Mouse (Mus musculus): ENCODE measurements at regions not wholly inside any gene's neighbourhood (a gene's known extent, or its start where the extent isn't known, plus 50 kb on each side); places are given as distances from the start of the nearest gene placed in this dataset.

GRCm38 (mm10) chr14:108334879-108335278 lies 579.1 kb downstream of the Slitrk1 start:
- no peak for DNase-seq (ENCODE audit: low read depth, low spot score)

- DNase-seq (ENCODE audit: low read depth, low spot score) = no peak
These were observed 587.5 kb downstream of the Slitrk1 start for GRCm38 (mm10) chr14:108326425-108326824.

GRCm38 (mm10) chr14:108323364-108324037 lies 590.5 kb downstream of the Slitrk1 start:
- DNase-seq (ENCODE audit: low read depth, low spot score) = no peak

DNA sequence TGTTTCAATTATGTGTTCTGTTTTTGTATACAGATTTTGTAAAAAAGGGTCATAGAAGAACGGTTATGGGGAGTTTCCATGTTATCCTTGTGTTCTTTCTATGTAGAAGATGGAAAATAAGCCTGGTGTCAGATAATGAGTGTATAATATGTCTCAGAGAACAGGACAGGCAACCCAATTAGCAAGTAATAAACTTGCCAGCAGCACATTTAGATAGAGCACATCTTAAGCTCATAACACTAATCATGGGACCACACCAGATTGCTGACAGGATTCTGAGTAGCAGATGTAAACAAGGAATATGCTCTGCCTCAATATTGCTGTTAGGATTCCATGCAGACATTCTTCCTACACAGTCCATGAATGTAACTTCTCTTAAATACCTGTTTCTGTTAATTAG lies 606.3 kb downstream of the Slitrk1 start:
- DNase-seq (ENCODE audit: low read depth, low spot score) = no peak

DNA sequence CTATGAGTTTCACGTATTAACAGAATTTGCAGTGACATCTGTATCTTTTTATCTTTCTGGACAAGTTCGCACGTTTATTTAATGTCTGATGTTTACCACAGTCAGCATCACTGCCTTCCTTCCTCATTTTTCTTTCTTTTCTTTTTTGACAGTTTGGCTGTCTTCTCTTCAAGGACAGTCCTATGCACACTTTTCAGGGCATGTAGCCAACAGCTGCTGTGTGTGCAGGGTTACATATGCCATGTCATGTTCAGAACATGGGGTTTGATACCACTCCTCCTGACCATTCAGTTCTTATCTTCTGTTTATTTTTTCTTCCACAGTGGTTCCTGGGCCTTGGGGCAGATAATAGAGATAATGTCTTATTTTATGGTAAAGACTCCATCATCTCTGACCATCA lies 634.3 kb downstream of the Slitrk1 start:
- DNase-seq (ENCODE audit: low read depth, low spot score) = no peak

GRCm38 (mm10) chr14:108261083-108261482 lies 652.9 kb downstream of the Slitrk1 start:
- DNase-seq (ENCODE audit: low read depth, low spot score) = no peak

GRCm38 (mm10) chr14:108247365-108247764 lies 666.6 kb downstream of the Slitrk1 start:
- DNase-seq (ENCODE audit: low read depth, low spot score) = no peak

DNA sequence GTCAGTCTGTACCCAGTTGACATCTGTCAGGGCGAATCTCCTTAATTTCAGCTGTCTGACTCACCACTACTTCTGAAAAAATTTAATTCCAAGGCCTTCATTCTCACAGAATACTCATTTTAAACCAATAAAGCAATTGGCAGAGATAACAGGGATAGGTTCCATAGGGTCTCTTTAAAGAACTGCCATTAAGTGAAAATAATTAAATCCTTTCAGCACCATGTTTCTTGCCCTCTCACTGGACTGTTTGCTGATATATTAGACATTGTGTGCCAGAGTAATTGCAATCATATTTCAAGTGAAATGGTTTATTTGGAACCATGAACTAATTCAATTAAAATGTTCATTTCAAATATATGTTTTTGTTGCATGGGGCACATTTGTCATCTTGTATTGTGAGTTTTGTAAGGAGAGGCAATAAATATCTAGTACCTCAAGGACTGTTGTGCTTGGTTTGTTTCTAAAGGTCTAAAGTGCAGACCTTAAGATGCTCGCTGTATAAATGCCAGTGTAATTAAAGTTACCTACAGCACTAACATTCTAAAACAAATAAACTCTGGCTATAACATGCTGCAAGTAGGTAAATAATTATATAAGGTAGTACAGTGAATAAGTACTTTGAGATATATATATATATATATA lies 688.4 kb downstream of the Slitrk1 start:
- no peak for DNase-seq (ENCODE audit: low read depth, low spot score)

DNA sequence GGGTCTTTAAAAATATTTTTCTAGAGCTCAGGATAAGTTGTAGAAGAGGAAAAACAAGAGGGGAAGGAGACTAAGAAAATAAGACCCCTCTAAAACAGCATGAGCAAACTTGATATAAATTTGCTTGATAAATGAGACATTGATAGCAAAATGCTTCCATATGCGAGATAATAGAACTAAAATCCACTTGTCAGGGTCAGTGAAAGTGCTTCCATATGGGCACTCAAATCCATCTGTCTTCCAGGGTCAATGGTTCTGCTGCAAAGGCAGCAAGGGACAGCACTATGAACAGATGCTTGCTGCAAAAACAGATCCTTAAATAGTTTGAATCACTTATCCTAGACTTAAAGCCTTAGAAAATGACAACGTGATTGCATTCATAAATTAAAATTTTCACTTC lies 704.7 kb downstream of the Slitrk1 start:
- DNase-seq (ENCODE audit: low read depth, low spot score) = no peak

GRCm38 (mm10) chr14:108199133-108199532 lies 714.8 kb downstream of the Slitrk1 start:
- peak; percentile 53 for DNase-seq (ENCODE audit: low read depth, low spot score)

GRCm38 (mm10) chr14:108180920-108181319 lies 733.0 kb downstream of the Slitrk1 start:
- DNase-seq (ENCODE audit: low read depth, low spot score) = no peak

DNA sequence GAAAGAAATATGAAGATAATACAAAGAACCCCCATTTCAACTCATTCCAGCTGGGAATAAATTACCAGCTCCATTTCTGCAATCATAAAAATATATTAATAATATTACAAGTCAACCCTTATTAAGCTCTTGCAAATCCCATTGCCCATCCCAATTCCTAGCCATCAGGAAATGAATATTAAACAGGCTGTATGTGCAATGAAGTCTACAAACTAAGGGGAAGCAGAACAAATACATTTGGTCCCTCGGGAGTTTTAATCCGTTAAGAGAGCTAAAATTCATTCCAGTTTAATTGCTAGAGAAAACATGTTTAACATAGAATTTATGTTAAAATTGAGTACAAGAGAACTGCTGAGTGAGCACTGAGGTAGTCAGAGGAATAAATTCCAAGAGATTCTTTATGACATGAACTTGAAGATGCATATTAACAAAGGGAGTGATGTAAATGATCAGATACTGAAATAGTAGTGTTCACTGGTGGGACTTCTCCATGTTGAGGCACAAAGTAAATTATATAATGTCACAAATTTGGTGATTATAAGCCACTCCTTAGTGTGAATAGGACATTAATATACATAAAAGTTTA lies 738.6 kb downstream of the Slitrk1 start:
- DNase-seq (ENCODE audit: low read depth, low spot score) = no peak

DNA sequence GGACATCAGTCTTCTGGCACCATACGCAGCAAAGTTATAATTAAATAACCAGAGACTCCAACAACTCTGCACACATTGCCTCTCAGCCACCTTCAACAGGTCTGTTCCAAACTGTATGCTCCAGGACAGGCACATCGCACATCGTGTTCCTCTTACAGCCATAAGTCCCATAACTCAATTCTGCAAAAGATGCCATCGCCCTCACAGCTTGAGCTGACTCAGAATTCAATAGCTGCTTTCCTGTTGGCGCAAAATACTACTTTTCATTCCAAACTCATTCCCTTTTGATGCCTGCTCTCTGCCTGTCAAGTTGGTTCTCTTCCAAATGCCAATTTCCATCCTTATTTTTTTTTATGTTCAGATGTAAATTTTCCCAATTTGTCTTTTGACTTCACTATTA lies 761.0 kb downstream of the Slitrk1 start:
- no peak for DNase-seq (ENCODE audit: low read depth, low spot score)

DNA sequence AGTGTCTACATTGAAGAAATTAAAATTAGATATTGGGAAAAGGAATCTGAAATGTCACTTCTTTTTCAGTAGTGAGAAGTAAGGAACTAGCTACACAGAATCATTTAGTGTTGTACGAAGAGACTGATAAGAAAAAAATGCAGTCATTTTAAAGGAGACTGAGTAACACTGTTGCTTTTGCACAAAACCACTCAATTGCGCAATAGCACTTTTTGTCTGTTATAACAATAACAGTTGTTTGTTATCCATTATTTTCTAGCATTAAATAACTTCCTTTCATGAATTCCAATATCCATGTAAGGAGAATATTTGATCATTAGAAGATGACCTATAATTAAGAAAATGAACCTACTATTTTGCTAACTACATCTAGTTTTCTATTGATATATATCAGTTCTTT lies 790.8 kb downstream of the Slitrk1 start:
- DNase-seq (ENCODE audit: low read depth, low spot score) = no peak

GRCm38 (mm10) chr14:108105009-108105408 lies 808.9 kb downstream of the Slitrk1 start:
- no peak for DNase-seq (ENCODE audit: low read depth, low spot score)

- DNase-seq (ENCODE audit: low read depth, low spot score) = no peak
These were observed 823.0 kb downstream of the Slitrk1 start for GRCm38 (mm10) chr14:108090965-108091364.

DNA sequence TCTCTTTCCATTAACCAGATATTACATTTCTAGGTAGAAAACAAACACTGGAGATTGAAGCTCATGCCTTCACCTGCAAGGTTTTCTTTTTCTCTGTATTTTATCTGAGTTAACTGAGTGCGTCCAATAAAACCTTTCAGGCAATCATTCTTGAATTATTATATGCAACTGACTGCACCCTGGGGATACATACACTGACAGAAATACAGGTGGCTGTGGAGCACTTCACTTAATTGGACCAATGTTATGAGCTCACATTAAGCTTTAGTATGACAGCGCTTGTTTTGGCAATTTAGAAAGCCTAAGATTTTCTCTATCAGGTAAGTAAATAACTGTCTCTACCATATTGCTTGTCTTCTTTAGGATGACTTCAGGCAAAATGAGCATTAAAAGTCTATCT lies 864.0 kb downstream of the Slitrk1 start:
- DNase-seq (ENCODE audit: low read depth, low spot score) = no peak

DNA sequence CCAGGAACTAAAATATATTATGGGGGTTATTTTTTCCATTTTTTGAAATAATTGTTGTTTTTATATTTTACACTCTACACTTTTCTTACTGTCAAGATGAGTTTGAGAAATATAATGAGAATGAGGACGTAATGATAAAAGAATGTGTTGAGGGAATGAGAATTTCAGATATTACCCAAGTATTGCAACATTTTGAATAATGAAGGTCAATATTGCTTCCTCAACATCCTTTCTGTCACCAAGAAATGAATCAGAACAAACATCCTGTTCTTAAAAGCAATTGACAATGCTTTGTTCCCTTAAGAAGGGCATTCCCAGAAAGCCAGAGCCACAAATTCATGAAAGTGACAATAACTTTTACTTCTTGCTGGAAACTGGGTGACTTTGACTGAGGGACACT lies 878.0 kb downstream of the Slitrk1 start:
- no peak for DNase-seq (ENCODE audit: low read depth, low spot score)

DNA sequence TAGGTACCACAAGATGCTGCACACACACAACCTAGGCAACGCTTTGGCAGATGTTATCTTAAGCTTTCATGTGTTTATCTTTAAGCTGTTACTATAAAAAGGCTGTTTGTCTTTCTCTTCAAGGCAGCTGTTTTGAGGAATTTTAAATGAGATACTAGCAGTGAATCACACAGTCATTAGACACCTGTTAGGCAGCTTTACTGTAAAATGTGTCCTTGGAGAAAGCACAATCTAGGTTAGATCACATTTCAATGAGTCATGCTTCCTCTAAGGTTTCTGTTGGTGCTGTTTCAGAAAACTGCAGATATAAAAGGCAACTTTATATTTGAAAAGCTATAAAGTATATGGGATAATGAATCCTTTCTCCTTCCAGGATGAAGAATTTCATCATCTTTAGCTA lies 879.8 kb downstream of the Slitrk1 start:
- DNase-seq (ENCODE audit: low read depth, low spot score) = no peak

- DNase-seq (ENCODE audit: low read depth, low spot score) = no peak
These were observed 891.4 kb downstream of the Slitrk1 start for GRCm38 (mm10) chr14:108022551-108022950.

DNA sequence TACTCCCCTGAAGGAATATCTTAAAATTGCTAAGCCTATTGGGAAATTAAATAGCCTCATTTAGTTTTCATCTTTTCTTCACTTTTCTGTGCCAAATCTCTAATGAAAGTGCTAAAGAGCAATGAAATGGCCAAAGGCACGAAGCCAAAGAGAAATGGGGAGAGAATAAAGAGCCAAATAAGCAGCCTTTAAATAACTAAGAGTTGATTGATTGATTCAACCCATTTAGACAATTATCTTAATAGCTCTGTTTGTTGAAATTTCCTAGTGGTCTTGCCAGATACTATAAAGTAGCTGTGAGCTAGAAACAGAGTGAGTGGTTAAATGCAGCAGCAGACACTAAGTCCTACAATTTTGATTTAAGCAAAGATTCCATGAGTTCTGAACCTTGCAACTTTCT lies 891.9 kb downstream of the Slitrk1 start:
- no peak for DNase-seq (ENCODE audit: low read depth, low spot score)

GRCm38 (mm10) chr14:108021331-108021730 lies 892.6 kb downstream of the Slitrk1 start:
- no peak for DNase-seq (ENCODE audit: low read depth, low spot score)

GRCm38 (mm10) chr14:107987752-107988285 lies 926.1 kb downstream of the Slitrk1 start:
- DNase-seq (ENCODE audit: low read depth, low spot score) = no peak

Data from ZHBTc4 (cell line).